ENCODE assay signal across 8 mouse cellular contexts in the genomic region with DNA sequence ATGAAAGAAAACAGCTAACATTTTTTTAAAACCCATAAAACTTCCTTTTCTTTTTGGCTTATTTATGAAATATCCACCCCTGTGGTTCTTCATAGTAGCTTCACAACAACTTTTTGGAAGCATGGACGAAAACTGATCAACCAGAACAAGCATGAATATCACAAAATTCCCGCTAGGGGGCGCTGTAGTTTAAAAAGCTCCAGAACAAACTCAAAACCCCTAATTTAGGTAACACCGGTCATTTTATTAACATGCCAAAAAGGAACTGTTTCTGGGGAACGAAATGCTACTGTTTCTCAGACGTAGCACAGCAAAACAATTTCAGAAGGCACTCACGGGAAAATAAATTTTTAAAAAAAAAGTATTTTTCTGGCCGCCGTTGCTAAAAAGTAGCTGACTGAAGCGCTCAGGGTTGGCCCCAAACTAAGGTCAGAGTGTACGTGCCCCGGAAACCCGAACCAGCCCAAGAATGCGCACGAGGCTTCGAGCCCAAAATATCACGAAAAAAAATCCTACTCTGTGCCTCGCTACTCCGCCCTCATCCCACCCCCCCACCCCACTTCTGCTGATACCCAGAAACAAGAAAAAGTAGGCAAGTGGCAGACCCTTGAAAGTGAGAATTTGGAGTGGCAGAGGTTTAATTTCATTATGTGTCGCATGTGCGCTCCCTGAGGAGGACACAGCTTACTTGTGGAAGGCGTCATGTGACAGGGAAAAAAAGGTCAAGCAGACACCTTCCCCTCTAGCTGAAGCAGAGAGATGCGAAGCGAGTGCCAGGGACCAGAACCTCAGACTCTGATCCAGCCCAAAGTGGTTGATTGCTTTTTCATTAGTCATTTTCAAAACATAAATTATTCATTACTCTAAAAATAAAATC. TPM values are rescaled to one million over a fixed set of nuclear protein-coding genes. Genes with fewer than 3 reads are reported as not detected.
DNase-seq lines count a peak whose midpoint lies in the region; ATAC-seq and TF ChIP-seq lines count a peak whose summit lies in the region.

No protein-coding gene starts in this region.

- H3K36me3 ChIP-seq in ES-E14 (ENCODE audit: control insufficient read depth, insufficient read depth, low read length, poor library complexity, severe bottlenecking), result no peaks in the 10 kb centered on the region
- no peaks in the 10 kb centered on the region for H3K36me3 ChIP-seq in forebrain, embryonic 10.5 days (replicated peaks)
- no peaks in the 10 kb centered on the region for H3K36me3 ChIP-seq in heart, postnatal 0 days (replicated peaks; ENCODE audit: control insufficient read depth, insufficient read depth, low read length)
- no peaks in the 10 kb centered on the region for H3K36me3 ChIP-seq in lung, embryonic 16.5 days (ENCODE audit: control insufficient read depth, insufficient read depth, low read length)

- H3K4me3 ChIP-seq in ES-E14 (ENCODE audit: insufficient read depth in 1 of 2, low read depth in 1 of 2, low read length in 2 of 2, poor library complexity in 1 of 2, severe bottlenecking in 1 of 2), result peak overlapping the region; percentile 19 to 36; a peak in 2 of 4 replicates
- H3K4me3 ChIP-seq in bone marrow macrophage, adult 2 months (ENCODE audit: insufficient read depth, low read length), result peak overlapping the region; percentile 42; the same call in 1 of the 2 replicates
- peak overlapping the region; percentile 29 for H3K4me3 ChIP-seq in forebrain, embryonic 10.5 days
- peak overlapping the region; percentile 24 for H3K4me3 ChIP-seq in heart, postnatal 0 days (ENCODE audit: low read depth, low read length)
- peak overlapping the region; percentile 28 for H3K4me3 ChIP-seq in lung, embryonic 16.5 days (ENCODE audit: low read length)

- no peak for TF ChIP-seq POLR2A in bone marrow macrophage, adult 2 months (IDR thresholded peaks at IDR 0.05; ENCODE audit: borderline replicate concordance, low read depth, low read length)

- peak; percentile 80 for DNase-seq in ES-E14 (ENCODE audit: low read depth, low spot score)
- DNase-seq in forebrain, embryonic 10.5 days (ENCODE audit: extremely low spot score, low spot score), result peak; percentile 77
- peak; percentile 77 for DNase-seq in heart, postnatal 0 days (ENCODE audit: low spot score)
- DNase-seq in kidney, postnatal 25 days, result peak; percentile 78 to 83
- peak; percentile 30 for DNase-seq in ovary, postnatal 36 days (ENCODE audit: low spot score)
- peak; percentile 33 to 53 for DNase-seq in urinary bladder, postnatal 36 days (ENCODE audit: low spot score in 2 of 2)

- 19% methylated on average over 24 of the region's 24 CpGs for WGBS in forebrain, embryonic 10.5 days
- WGBS in heart, postnatal 0 days, result 13% methylated on average over 24 of the region's 24 CpGs
- WGBS in lung, embryonic 16.5 days, result 11% methylated on average over 24 of the region's 24 CpGs

- H3K27ac ChIP-seq in ES-E14 (ENCODE audit: insufficient read depth, low read depth, low read length, poor library complexity, severe bottlenecking), result no peak overlapping the region
- 0 out of 2 replicates have a peak overlapping the region, but pooled peaks have one; percentile 30 for H3K27ac ChIP-seq in bone marrow macrophage, adult 2 months (ENCODE audit: insufficient read depth, low read depth, low read length)
- H3K27ac ChIP-seq in forebrain, embryonic 10.5 days, result no peak overlapping the region
- no peak overlapping the region for H3K27ac ChIP-seq in heart, postnatal 0 days (ENCODE audit: low read depth)
- no peak overlapping the region for H3K27ac ChIP-seq in lung, embryonic 16.5 days (ENCODE audit: low read length)

- H3K4me1 ChIP-seq in ES-E14 (ENCODE audit: control insufficient read depth in 2 of 2, insufficient read depth in 2 of 2, low read length in 2 of 2, poor library complexity in 1 of 2), result no peaks in the 10 kb centered on the region
- peaks cover 2% of the 10 kb centered on the region for H3K4me1 ChIP-seq in bone marrow macrophage, adult 2 months (ENCODE audit: control insufficient read depth, insufficient read depth, low read length)
- H3K4me1 ChIP-seq in forebrain, embryonic 10.5 days, result peaks cover 22% of the 10 kb centered on the region
- H3K4me1 ChIP-seq in heart, postnatal 0 days (ENCODE audit: control insufficient read depth, insufficient read depth), result peaks cover 9% of the 10 kb centered on the region; the same call in 1 of the 2 replicates
- peaks cover 2% of the 10 kb centered on the region; the same call in 1 of the 2 replicates for H3K4me1 ChIP-seq in lung, embryonic 16.5 days (replicated peaks; ENCODE audit: control insufficient read depth, insufficient read depth, low read length)

- no peak for TF ChIP-seq EP300 in heart, postnatal 0 days (IDR thresholded peaks at IDR 0.05; ENCODE audit: low read depth)

- in situ Hi-C loops in ES-E14 (cut with MboI; ENCODE audit: low sequenced_read_pairs in 2 of 2, unreplicated experiment in 2 of 2), result loop anchor here (5.0 to 25.0 kb wide), 2 partner anchors 271 to 276 kb away; no protein-coding TSS in a partner anchor

- H3K27me3 ChIP-seq in forebrain, embryonic 10.5 days (ENCODE audit: poor library complexity, severe bottlenecking), result peaks cover 41% of the 10 kb centered on the region
- no peaks in the 10 kb centered on the region for H3K27me3 ChIP-seq in heart, postnatal 0 days (ENCODE audit: control insufficient read depth, insufficient read depth, low read length)
- no peaks in the 10 kb centered on the region for H3K27me3 ChIP-seq in lung, embryonic 16.5 days (ENCODE audit: control insufficient read depth, insufficient read depth, low read depth, low read length)

- no peak for ATAC-seq in heart, postnatal 0 days (ENCODE audit: insufficient read depth, low read depth)
- peak; percentile 51 for ATAC-seq in lung, embryonic 16.5 days (ENCODE audit: low read depth)

- no peaks in the 10 kb centered on the region for H3K9me3 ChIP-seq in ES-E14 (ENCODE audit: control insufficient read depth, insufficient read depth, low read depth, low read length)
- no peaks in the 10 kb centered on the region for H3K9me3 ChIP-seq in forebrain, embryonic 10.5 days
- H3K9me3 ChIP-seq in heart, postnatal 0 days (replicated peaks; ENCODE audit: control insufficient read depth, low read length), result no peaks in the 10 kb centered on the region
- H3K9me3 ChIP-seq in lung, embryonic 16.5 days (ENCODE audit: control insufficient read depth, low read length), result no peaks in the 10 kb centered on the region

- peak overlapping the region; percentile 55 for H3K4me2 ChIP-seq in heart, postnatal 0 days (ENCODE audit: low read depth, low read length)
- peak overlapping the region; percentile 57 for H3K4me2 ChIP-seq in lung, embryonic 16.5 days (ENCODE audit: low read depth, low read length)

- no peak for TF ChIP-seq CTCF in bone marrow macrophage, adult 2 months (IDR thresholded peaks at IDR 0.05; ENCODE audit: low read depth, low read length)
- TF ChIP-seq CTCF in heart, postnatal 0 days (IDR thresholded peaks at IDR 0.05; ENCODE audit: low read depth), result peak; percentile 56

- no peak overlapping the region for H3K9ac ChIP-seq in ES-E14 (ENCODE audit: insufficient read depth, low read depth, low read length, poor library complexity, severe bottlenecking)
- H3K9ac ChIP-seq in heart, postnatal 0 days (replicated peaks; ENCODE audit: low read depth, low read length), result no peak overlapping the region
- no peak overlapping the region for H3K9ac ChIP-seq in lung, embryonic 16.5 days (ENCODE audit: low read length)

TF ChIP-seq in ES-E14, 5 proteins besides CTCF, POLR2A, EP300 and RAD21:
- TF ChIP-seq HCFC1 (IDR thresholded peaks at IDR 0.05; ENCODE audit: borderline replicate concordance, insufficient read depth, low read length), result no peak
- TF ChIP-seq ZC3H11A (IDR thresholded peaks at IDR 0.05; ENCODE audit: borderline replicate concordance, low read depth, low read length), result peak; percentile 86; the same call in 1 of the 2 replicates

RNA-seq across cellular contexts. Expression of gene Basp1, which starts 27.7 kb away (rescaled TPM):
- 66.8 and 120 TPM in 2 replicates for total RNA-seq in ES-E14 (2012; rRNA removed)
- 237 and 240 TPM in 2 replicates for polyA plus RNA-seq in bone marrow macrophage, adult 2 months (2012; ENCODE audit: insufficient read depth, insufficient read length, missing spikeins)
- 30.6 and 35.0 TPM in 2 replicates for polyA plus RNA-seq in forebrain, embryonic 10.5 days (2016; fragmentation: Nextera tagmentation; extraction: Ambion mirVana)
- total RNA-seq in heart, postnatal 0 days (2014; rRNA removed; ENCODE audit: low replicate concordance), result 2.9 and 7.9 TPM in 2 replicates
- 2.8 and 2.9 TPM in 2 replicates for polyA plus RNA-seq in heart, postnatal 0 days (2015; fragmentation: Nextera tagmentation; extraction: Ambion mirVana)
- 9.3 and 13.0 TPM in 2 replicates for polyA plus RNA-seq in lung, embryonic 16.5 days (2015; fragmentation: Nextera tagmentation; extraction: Ambion mirVana)

Comparison
In these comparisons a context has a peak if more than half of its experiments do, and no peak if none do; other contexts are left out.
1. DNase-seq: peak in every context shown above with its lines; median percentile 80 in kidney, postnatal 25 days; 80 in ES-E14; 77 in forebrain, embryonic 10.5 days; 77 in heart, postnatal 0 days; 43 in urinary bladder, postnatal 36 days; 30 in ovary, postnatal 36 days.